In genomic region chr19:5913007-5913719, GRCm38 (mm10) we compare ENCODE assay signal across 8 mouse cellular contexts. TPM values are rescaled to one million over a fixed set of nuclear protein-coding genes. Genes with fewer than 3 reads are reported as not detected.
DNase-seq lines count a peak whose midpoint lies in the region; ATAC-seq and TF ChIP-seq lines count a peak whose summit lies in the region.

Dpf2 (minus strand) TSS chr19:5913010.

- H3K27me3 ChIP-seq in lung, embryonic 14.5 days (ENCODE audit: insufficient read depth, low read length), result no peaks in the 10 kb centered on the region
- H3K27me3 ChIP-seq in intestine, embryonic 14.5 days (replicated peaks; ENCODE audit: control insufficient read depth, insufficient read depth, low read length), result no peaks in the 10 kb centered on the region

- 18% methylated on average over 13 of the region's 13 CpGs for WGBS in lung, embryonic 14.5 days
- 16% methylated on average over 13 of the region's 13 CpGs for WGBS in intestine, embryonic 14.5 days

- peak within 1 kb of the TSS; percentile 91 for H3K27ac ChIP-seq in lung, embryonic 14.5 days (ENCODE audit: low read depth)
- H3K27ac ChIP-seq in intestine, embryonic 14.5 days (ENCODE audit: low read depth), result peak within 1 kb of the TSS; percentile 76

- H3K9me3 ChIP-seq in lung, embryonic 14.5 days (ENCODE audit: low read depth, low read length), result no peaks in the 10 kb centered on the region
- no peaks in the 10 kb centered on the region for H3K9me3 ChIP-seq in intestine, embryonic 14.5 days (ENCODE audit: control insufficient read depth, low read length)

- ATAC-seq in lung, embryonic 14.5 days (ENCODE audit: insufficient read depth), result no peak; the same call in 1 of the 2 replicates
- peak; percentile 58; the same call in 1 of the 2 replicates for ATAC-seq in intestine, embryonic 14.5 days (replicated peaks; ENCODE audit: low FRiP score, low TSS enrichment, low read depth)
- no peak for ATAC-seq in megakaryocyte, adult 5-6 weeks (ENCODE audit: poor library complexity, severe bottlenecking)

- peak within 1 kb of the TSS; percentile 96 for H3K9ac ChIP-seq in lung, embryonic 14.5 days
- peak within 1 kb of the TSS; percentile 87 for H3K9ac ChIP-seq in intestine, embryonic 14.5 days (ENCODE audit: low read length)

- peaks cover 11% of the 10 kb centered on the region; the same call in 1 of the 2 replicates for H3K4me1 ChIP-seq in lung, embryonic 14.5 days (ENCODE audit: insufficient read depth)
- H3K4me1 ChIP-seq in intestine, embryonic 14.5 days (replicated peaks; ENCODE audit: control insufficient read depth, insufficient read depth, low read length), result peaks cover 24% of the 10 kb centered on the region

- DNase-seq in lung, embryonic 14.5 days, result no peak
- DNase-seq in lung, postnatal 25 days (ENCODE audit: low spot score), result no peak
- DNase-seq in adrenal gland, postnatal 36 days, result no peak
- no peak for DNase-seq in gastrocnemius, postnatal 10 days
- DNase-seq in intestine, embryonic 14.5 days (ENCODE audit: low spot score), result no peak
- DNase-seq in retina, postnatal 1 day, result no peak
- DNase-seq in cerebellum, postnatal 36 days, result no peak

- H3K4me2 ChIP-seq in lung, embryonic 14.5 days, result peak within 1 kb of the TSS; percentile 85
- H3K4me2 ChIP-seq in intestine, embryonic 14.5 days (ENCODE audit: low read length), result peak within 1 kb of the TSS; percentile 67

- TF ChIP-seq CTCF in lung, embryonic 14.5 days (IDR thresholded peaks at IDR 0.05; ENCODE audit: low read depth), result no peak

- peaks cover 24% of the 10 kb centered on the region for H3K36me3 ChIP-seq in lung, embryonic 14.5 days (ENCODE audit: insufficient read depth)
- peaks cover 14% of the 10 kb centered on the region for H3K36me3 ChIP-seq in intestine, embryonic 14.5 days (ENCODE audit: control insufficient read depth, insufficient read depth, low read length)

- peak within 1 kb of the TSS; percentile 91 for H3K4me3 ChIP-seq in lung, embryonic 14.5 days (ENCODE audit: low read depth, low read length)
- H3K4me3 ChIP-seq in intestine, embryonic 14.5 days (ENCODE audit: low read depth, low read length), result peak within 1 kb of the TSS; percentile 71

RNA-seq across cellular contexts. Expression of gene Dpf2, which starts in this region (rescaled TPM):
- polyA plus RNA-seq in lung, embryonic 14.5 days (2014; fragmentation: Nextera tagmentation; extraction: Ambion mirVana), result 147 and 162 TPM in 2 replicates
- total RNA-seq in adrenal gland, postnatal 36 days (2021), result 100 to 1,000 TPM in 1 of 2 experiments, 10 to 100 TPM in 1; 89.6 to 120 TPM
- 10 to 100 TPM; 86.8 to 90.9 TPM for total RNA-seq in gastrocnemius, postnatal 10 days (2021)
- 131 and 145 TPM in 2 replicates for polyA plus RNA-seq in intestine, embryonic 14.5 days (2014; fragmentation: Nextera tagmentation; extraction: Ambion mirVana)
- 52.2 and 52.4 TPM in 2 replicates for total RNA-seq in megakaryocyte, adult 5-6 weeks (2015)
- 88.7 and 107 TPM in 2 replicates for total RNA-seq in megakaryocyte, adult 5-6 weeks (2017)
